Mouse (Mus musculus) embryonic fibroblast, embryonic 13.5 days (primary cell): ENCODE results near the gene Creb3l2.

Experiments
- CTCF ChIP-seq: IDR thresholded peaks from 2 replicates; pipeline ENCODE4 v1.5.1; 2011; ENCODE audit warnings: mild to moderate bottlenecking, control low read depth, low read length, moderate library complexity, borderline replicate concordance; ENCODE audit not compliant: insufficient read depth
- POLR2A ChIP-seq: IDR thresholded peaks from 2 replicates; pipeline ENCODE4 v1.6.1; 2011; ENCODE audit warnings: low read depth, mild to moderate bottlenecking, control low read depth, low read length, moderate library complexity

GRCm38 (mm10) chr6:37317904-37318303 is 124.0 kb downstream of the Creb3l2 start:
- TF ChIP-seq CTCF = no peak
- no peak for TF ChIP-seq POLR2A
